Comparison of ENCODE assay signal across 7 mouse cellular contexts in the genomic region with DNA sequence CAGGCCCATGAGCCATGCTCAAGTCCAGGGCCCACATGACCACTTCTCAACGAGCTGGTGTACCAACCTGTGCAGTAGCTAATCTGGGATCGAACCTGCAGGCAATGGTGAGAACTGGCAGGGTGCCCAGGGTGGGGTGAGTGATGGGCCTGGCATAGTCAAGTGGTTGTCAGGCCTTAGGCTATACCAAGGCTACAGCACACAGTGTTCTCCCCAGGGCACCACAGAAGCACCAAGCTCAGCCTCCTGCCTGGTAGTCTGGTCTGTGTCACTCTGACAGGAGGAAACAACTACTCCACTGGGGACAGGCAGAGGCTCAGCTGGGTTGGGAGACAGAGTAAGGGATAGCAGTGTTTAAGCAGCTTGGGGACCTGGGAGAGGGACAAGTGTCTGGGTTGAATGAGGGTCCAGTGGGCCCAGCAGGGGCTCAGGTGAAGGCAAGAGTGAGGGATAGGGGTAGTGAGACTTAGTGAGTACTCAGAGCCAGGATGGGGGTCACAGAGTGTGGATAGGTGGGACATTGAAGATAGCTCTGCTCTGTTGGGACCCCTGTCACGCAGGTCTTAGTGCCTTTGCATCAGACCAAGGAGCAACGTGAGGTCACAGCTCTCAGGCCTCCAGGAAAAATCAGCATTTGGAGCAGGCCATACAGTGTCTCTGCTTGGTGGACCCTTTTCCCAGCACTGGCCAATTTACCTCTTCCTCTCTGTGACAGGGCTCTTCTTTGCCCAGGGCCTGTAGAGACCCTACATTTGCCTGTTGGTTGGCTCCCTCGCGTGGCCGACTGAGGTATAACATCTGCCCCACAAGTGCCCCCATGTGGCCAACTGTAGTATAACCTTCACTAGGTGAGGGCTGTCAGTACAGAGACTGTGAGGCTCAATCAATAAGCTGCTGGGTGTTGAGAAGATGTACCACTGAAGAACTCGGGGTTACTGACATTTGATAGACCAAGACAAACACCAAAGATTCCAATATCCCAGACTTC. TPM values are rescaled to one million over a fixed set of nuclear protein-coding genes. Genes with fewer than 3 reads are reported as not detected.
DNase-seq lines count a peak whose midpoint lies in the region; ATAC-seq lines count a peak whose summit lies in the region.

No protein-coding gene starts in this region.

- H3K4me2 ChIP-seq in intestine, embryonic 14.5 days (ENCODE audit: low read length) = no peak overlapping the region
- H3K4me2 ChIP-seq in midbrain, embryonic 11.5 days = no peak overlapping the region

- no peaks in the 10 kb centered on the region for H3K36me3 ChIP-seq in intestine, embryonic 14.5 days (ENCODE audit: control insufficient read depth, insufficient read depth, low read length)
- no peaks in the 10 kb centered on the region for H3K36me3 ChIP-seq in midbrain, embryonic 11.5 days (ENCODE audit: control insufficient read depth, insufficient read depth, low read length)

- 29% methylated on average over 8 of the region's 8 CpGs for WGBS in intestine, embryonic 14.5 days
- WGBS in midbrain, embryonic 11.5 days = 31% methylated on average over 8 of the region's 8 CpGs

- intact Hi-C loops in left cerebral cortex, postnatal 14 days (cut with DNase I) = loop anchor here (1.0 kb wide), 1 partner anchor 25 kb away; no protein-coding TSS in a partner anchor

- no peak overlapping the region for H3K27ac ChIP-seq in intestine, embryonic 14.5 days (ENCODE audit: low read depth)
- H3K27ac ChIP-seq in midbrain, embryonic 11.5 days (ENCODE audit: low read depth, low read length) = no peak overlapping the region

- H3K4me1 ChIP-seq in intestine, embryonic 14.5 days (replicated peaks; ENCODE audit: control insufficient read depth, insufficient read depth, low read length) = no peaks in the 10 kb centered on the region
- peaks cover 2% of the 10 kb centered on the region; the same call in 1 of the 2 replicates for H3K4me1 ChIP-seq in midbrain, embryonic 11.5 days (ENCODE audit: control insufficient read depth, insufficient read depth, low read length)

- H3K27me3 ChIP-seq in intestine, embryonic 14.5 days (replicated peaks; ENCODE audit: control insufficient read depth, insufficient read depth, low read length) = no peaks in the 10 kb centered on the region
- no peaks in the 10 kb centered on the region for H3K27me3 ChIP-seq in midbrain, embryonic 11.5 days (ENCODE audit: control insufficient read depth, insufficient read depth, low read length)

- H3K9ac ChIP-seq in intestine, embryonic 14.5 days (ENCODE audit: low read length) = no peak overlapping the region
- H3K9ac ChIP-seq in midbrain, embryonic 11.5 days (ENCODE audit: low read length) = no peak overlapping the region

- H3K9me3 ChIP-seq in intestine, embryonic 14.5 days (ENCODE audit: control insufficient read depth, low read length) = no peaks in the 10 kb centered on the region
- no peaks in the 10 kb centered on the region for H3K9me3 ChIP-seq in midbrain, embryonic 11.5 days (ENCODE audit: control insufficient read depth, low read length)

- ATAC-seq in intestine, embryonic 14.5 days (replicated peaks; ENCODE audit: low FRiP score, low TSS enrichment, low read depth) = peak; percentile 88
- peak; percentile 83 for ATAC-seq in midbrain, embryonic 11.5 days (ENCODE audit: low FRiP score)

- peak; percentile 81 to 96 for DNase-seq in adrenal gland, adult (ENCODE audit: inconsistent age in 2 of 2, low spot score in 1 of 2)
- peak; percentile 85 for DNase-seq in embryo, embryonic 10.5 days (ENCODE audit: low spot score)
- DNase-seq in gastrocnemius, postnatal 25 days = peak; percentile 50
- DNase-seq in intestine, embryonic 14.5 days (ENCODE audit: low spot score) = peak; percentile 98
- DNase-seq in left cerebral cortex, postnatal 14 days (ENCODE audit: low spot score in 2 of 2) = peak; percentile 85
- peak; percentile 99 for DNase-seq in midbrain, embryonic 11.5 days (ENCODE audit: low spot score, missing footprints)
- DNase-seq in skeletal muscle tissue, adult 2 months (ENCODE audit: low read depth, low spot score) = peak; percentile 53

- no peak overlapping the region for H3K4me3 ChIP-seq in intestine, embryonic 14.5 days (ENCODE audit: low read depth, low read length)
- no peak overlapping the region for H3K4me3 ChIP-seq in midbrain, embryonic 11.5 days (ENCODE audit: low read depth, low read length)

RNA-seq across cellular contexts. Expression of gene Th, which starts 12.0 kb away (rescaled TPM):
- total RNA-seq in gastrocnemius, postnatal 25 days (2021) = 1 to 10 TPM in 1 of 2 experiments, not detected in 1; 2.2 TPM
- polyA plus RNA-seq in intestine, embryonic 14.5 days (2014; fragmentation: Nextera tagmentation; extraction: Ambion mirVana) = 1.1 and 1.4 TPM in 2 replicates
- total RNA-seq in left cerebral cortex, postnatal 14 days (2021) = 1 to 10 TPM in 1 of 2 experiments, under 1 TPM in 1; 0.62 to 2.1 TPM
- polyA plus RNA-seq in midbrain, embryonic 11.5 days (2014; fragmentation: Nextera tagmentation; extraction: Ambion mirVana) = 11.7 TPM in 2 replicates

RNA-seq across cellular contexts. Expression of gene Ascl2, which starts 50.1 kb away (rescaled TPM):
- total RNA-seq in gastrocnemius, postnatal 25 days (2021) = not detected
- polyA plus RNA-seq in intestine, embryonic 14.5 days (2014; fragmentation: Nextera tagmentation; extraction: Ambion mirVana) = 11.3 and 13.9 TPM in 2 replicates
- not detected for total RNA-seq in left cerebral cortex, postnatal 14 days (2021)
- polyA plus RNA-seq in midbrain, embryonic 11.5 days (2014; fragmentation: Nextera tagmentation; extraction: Ambion mirVana) = 0.38 and 0.65 TPM in 2 replicates
